Mouse (Mus musculus) right cerebral cortex, postnatal 10 days (tissue): ENCODE measurements around the gene Tmc5.

Source experiments
- DNase-seq, 2 experiments: peaks; one replicate each; pipeline ENCODE4 v3.0.0; 2021; ENCODE audit warnings: low spot score in 2 of 2

The Tmc5 gene

GRCm38 (mm10) chr7:118611185-118611749 lies 14.2 kb downstream of the Tmc5 start:
- DNase-seq: no peak

DNA sequence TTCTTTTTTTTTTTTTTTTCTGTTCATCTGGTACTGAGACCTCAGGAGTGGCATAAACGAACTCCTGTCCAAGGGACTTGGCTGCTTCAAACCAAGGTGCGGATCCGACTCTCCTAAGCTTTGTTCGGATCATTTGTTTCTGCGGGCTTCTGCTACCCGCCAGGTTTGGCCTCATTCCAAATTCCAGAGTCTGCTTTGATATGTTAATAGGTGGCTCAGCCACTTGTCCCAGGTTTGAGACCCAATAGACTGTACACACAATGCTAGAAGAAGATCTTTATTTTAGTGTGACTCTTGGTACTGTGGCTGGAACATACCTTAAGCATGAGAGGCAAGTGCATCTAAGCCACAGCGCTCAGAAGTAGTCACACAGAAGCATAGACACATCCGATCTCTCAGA lies 14.8 kb downstream of the Tmc5 start:
- no peak for DNase-seq

GRCm38 (mm10) chr7:118614076-118614475 lies 17.0 kb downstream of the Tmc5 start:
- no peak for DNase-seq

DNA sequence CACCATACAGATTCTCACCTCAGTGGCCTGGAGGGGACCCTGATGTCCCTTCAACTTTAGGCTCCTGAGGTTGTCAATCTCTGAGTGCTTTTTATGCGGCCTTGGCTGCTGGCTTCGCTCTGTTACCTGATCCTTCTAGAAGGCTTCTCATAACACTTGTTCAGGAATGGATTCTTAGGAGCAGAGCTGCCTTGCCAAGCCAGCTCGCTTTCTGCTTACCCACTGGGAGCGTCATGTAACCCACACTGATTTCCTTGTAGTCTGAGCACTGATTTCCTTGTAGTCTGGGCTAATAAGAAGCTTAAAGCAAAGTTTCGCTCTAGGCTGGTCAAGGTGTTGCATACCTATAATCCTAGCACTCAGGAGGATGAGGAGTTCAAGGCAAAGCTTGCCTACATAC lies 21.0 kb downstream of the Tmc5 start:
- no peak for DNase-seq

GRCm38 (mm10) chr7:118620243-118620906 lies 23.3 kb downstream of the Tmc5 start:
- DNase-seq: no peak

DNA sequence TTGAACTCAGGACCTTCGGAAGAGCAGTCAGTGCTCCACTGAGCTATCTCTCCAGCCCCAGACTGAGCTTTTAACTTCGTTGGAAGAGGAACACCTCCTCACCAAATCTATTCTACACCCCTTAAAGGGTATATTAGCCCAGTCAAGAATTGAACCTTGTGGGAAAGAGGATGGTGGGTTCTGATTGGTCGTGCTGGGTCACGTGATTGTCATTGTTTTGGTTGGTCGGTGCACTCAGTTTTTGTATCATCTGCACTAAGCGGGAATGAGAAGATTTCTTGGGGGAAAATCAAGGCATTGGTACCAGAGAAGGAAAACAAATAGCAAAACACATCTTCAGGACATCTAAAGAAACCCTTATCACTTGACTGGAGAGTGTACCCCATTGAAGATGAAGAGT lies 24.0 kb downstream of the Tmc5 start:
- DNase-seq: no peak

DNA sequence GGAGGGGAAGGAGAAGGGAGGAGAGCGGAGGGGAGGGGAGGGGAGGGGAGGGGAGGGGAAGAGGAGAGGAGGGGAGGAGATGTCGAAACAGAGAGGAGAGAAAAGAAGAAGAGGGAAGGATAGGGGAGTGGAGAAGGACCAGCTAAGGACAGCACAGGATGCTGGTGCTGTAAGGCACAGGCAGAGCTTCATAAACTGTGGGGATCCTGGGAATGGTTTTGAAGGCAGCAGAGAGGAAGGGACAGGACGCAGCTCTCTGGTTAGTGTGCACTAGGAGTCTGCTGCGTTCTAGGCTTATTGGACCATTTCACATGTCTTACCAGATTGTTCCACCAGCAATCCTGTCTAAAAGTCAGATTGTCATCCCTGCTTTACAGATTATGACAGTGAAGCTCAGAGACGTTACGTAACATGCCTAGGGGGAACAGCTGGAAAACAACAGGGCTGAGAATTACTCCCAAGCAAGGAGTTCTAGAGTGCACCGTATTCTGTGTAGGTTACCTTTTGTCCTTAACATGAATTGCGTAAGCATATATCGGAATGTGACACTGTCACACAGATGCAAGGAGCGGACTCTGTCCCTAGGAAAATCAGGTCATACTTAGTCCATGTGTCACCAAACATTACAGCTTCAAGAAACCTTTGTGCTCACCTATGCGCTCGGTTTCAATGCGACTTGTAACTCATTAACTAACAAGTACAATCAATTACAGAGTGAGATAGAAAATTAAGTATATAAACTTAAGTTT lies 30.6 kb downstream of the Tmc5 start:
- no peak for DNase-seq

- DNase-seq: no peak
These were observed 36.0 kb downstream of the Tmc5 start for GRCm38 (mm10) chr7:118633094-118633493.

- no peak for DNase-seq
These were observed 36.9 kb downstream of the Tmc5 start for GRCm38 (mm10) chr7:118633951-118634350.

GRCm38 (mm10) chr7:118637466-118637865 lies 40.4 kb downstream of the Tmc5 start:
- DNase-seq: no peak

DNA sequence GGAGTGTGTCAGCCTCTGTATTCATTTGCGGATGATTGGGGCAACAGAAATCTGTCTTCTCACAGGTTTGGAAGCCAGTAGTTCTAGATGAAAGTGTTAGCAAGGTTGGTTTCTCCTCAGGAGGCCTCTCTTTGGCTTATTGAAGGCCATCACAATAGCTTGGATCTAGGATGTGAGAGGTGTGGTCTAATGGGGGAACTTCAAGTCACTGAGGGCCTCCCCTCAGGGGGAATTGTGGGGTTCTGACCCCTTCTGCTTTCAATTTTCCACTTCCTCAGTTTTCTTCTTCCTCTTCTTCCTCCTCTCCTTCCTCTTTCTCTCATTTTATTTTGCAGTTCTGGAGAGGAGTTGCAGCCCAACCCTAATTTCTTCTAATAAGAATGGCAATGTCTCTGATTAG lies 49.1 kb downstream of the Tmc5 start:
- no peak for DNase-seq

DNA sequence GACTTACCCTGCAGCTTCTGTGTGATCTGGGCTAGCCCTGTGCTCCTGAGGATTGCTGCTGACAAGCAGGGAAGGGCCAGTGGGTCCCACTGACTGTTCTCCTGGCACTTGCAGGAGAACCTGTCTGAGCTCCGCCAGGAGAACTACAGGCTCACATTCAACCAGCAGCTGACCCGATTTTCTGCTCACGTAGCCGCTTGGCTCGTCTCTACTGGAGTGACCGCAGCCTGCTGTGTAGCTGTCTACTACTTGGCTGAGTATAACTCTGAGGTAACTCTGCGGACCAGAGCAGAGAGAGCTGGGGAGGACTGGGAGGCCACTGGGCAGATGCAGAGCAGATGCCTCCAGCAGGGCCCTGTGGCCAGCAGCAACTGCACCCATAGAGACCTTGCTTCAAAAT lies 52.2 kb downstream of the Tmc5 start:
- DNase-seq: peak; percentile 42 to 46

DNA sequence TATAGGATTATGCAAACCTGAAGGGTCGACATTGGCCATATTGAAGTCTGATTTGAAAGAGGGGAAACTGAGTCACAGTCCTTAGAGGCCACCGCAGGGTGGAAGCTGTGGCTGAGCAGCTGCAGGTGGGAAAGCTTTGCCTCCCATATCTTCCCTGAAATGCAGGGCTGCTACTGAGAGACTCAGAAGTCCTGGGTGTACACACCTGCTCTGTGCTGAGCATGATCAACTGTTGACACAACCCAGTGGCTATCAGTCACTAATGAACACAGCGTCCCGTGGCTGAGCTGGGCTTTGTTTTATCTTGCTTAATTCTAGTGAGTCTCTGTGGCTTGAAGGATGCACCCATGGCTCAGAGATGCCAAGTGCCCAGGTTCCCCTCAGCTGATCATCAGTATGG lies 53.0 kb downstream of the Tmc5 start:
- no peak for DNase-seq

GRCm38 (mm10) chr7:118650891-118651290 lies 53.8 kb downstream of the Tmc5 start:
- no peak for DNase-seq

DNA sequence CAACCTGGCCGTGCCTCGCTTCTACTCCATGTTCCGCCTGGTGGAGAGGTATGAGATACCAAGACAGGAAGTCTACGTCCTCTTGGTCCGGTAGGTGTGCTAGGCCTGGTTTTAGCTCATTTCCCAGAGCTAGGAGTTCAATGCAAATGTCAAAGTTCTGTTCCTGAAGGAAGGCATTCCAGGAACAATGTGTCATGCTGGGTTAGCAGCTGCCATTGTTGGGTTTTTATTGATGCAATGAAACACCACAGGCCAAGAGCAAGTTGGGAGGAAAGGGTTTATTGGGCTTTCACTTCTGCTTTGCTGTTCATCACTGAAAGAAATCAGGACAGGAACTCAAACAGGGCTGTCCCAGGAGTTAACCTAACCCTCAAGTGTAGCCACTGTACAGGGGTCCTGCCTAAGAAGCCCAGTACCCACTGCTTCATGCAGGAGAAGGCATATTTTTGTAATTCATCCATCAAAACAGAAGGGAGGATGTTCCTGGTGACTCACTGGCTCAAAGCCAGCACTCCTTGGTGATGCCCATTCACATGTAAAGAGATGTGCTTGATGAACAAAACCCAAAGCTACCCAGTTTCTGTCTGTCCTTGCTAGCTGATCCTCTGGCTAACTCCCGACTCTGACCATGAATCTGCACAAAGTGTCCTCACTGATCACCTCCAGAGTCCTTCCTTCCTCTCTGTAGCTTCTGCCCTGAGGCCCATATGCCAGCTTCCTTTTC lies 55.6 kb downstream of the Tmc5 start:
- DNase-seq: no peak

DNA sequence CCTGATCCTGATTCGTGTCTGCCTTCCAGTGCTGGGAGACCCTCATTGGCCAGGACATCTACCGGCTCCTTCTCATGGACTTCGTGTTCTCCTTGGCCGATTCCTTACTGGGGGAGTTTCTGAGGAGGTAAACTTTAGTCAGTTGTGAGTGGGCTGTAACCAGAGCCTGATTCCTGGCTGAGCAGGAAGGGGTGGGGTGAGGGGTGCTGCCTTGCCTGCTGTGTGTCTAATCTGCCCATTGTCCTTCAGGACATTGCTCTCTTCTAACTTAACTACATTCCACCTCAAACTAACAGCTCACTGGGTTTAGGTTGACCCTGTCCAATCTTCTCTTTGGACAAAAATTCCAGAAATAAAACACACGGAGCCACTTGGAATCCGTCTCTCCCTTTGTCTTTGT lies 59.6 kb downstream of the Tmc5 start:
- no peak for DNase-seq

DNA sequence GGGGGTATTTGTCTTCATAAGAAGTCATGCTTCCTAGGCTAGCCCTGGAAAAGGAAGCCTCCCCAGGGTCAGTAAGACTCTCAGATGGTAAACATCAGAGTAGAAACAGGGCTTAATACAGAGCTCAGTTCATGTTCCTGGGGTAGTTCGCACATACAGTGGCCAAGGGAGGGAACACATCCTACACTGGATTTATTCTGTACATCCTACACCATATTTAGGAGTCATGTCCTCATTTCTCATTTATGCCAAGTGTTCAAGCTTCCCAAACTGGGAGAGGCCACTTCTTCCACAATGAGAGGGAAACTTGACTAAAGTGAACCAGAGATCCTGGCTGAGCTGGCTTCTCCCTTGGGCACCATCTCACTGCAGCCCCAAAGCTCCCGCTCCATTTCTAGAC lies 70.7 kb downstream of the Tmc5 start:
- no peak for DNase-seq

DNA sequence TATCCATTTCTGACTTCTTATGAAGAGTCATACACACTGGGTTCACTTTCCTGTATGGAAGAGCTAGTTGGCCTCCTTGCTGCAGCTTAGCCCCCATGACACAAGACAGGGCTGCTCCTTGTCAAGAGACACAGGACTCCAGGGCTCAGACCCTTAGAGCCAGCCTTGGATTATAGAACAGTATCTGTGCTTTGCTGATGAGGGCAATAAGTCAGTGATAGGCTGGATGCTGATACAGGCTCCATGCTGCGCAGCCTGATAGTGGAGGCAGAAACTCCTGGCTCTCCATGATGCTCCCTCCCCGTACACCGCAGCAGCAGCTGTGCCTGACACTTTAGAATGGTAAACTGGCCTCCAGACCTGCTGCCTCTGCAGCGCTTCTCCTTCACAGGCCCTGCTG lies 73.0 kb downstream of the Tmc5 start:
- DNase-seq: no peak

DNA sequence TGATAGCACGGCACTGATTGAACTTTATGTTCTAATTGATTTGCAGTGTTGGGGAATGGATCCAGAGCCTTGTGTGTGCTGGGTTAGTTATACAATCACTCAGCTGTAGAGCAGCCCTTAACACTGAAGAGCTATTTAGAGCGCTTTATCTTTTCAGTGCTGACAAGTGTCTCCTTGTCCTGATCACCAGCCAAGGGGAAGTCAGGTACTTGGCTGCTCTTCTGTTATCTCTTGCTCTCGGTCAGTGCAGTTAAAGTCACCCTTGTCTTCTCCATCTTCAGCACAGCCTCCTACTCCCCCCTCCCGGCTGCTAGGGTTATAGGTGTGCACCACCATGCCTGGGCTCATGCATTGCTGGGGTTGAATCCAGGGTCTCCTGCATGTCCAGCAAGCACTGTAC lies 79.7 kb downstream of the Tmc5 start:
- DNase-seq: no peak

DNA sequence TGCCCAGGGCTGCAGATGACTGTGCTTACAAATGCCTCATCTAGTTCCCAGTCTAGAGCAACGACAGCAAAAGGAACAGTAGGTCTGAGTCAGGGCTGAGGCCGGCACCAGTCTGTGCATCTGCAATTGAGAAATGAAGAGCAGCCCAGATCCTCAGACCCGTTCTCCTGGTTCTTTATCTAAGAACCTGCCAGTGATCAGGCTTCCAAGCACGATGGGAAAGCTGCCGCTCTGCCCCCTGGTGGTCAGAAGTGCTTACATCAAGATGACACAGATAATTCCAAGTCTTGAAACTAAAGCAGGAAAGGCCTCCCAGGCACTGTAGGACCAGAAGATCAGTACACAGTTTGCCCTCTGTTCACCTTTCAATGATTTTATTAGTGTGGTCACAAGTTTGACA lies 91.1 kb downstream of the Tmc5 start:
- peak; percentile 89 to 91 for DNase-seq

- no peak for DNase-seq
These were observed 92.0 kb downstream of the Tmc5 start for GRCm38 (mm10) chr7:118689088-118689487.

DNA sequence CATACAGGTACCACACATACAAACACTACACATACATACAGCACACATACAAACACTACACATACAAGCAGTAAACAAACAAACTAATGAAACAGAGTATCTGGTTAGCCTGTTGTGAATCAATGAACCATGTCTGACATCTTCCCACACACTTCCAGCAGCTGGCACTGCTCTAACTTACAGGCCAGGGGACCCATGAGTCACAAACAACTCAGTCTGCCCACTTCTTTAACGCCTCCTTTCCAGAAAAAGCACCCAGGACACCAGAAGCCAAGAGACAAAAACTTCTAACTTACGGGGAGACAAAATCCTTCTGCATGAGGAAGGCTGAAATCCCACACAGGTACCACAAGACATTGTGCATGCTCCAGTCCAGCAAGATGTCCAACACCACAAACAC lies 94.2 kb downstream of the Tmc5 start:
- no peak for DNase-seq

- DNase-seq: no peak
These were observed 99.0 kb downstream of the Tmc5 start for GRCm38 (mm10) chr7:118696146-118696545.
